Mouse (Mus musculus) brown adipose tissue, adult 24 weeks (tissue): ENCODE measurements around the gene Fxyd5. TPM values are rescaled to one million over a fixed set of nuclear protein-coding genes. Genes with fewer than 3 reads are reported as not detected.

Source experiments
- H3K27ac ChIP-seq: fragments of 200-500 bp; replicated peaks from 2 replicates; pipeline ENCODE4 v1.5.1; 2012; ENCODE audit warnings: low read depth, mild to moderate bottlenecking, low read length
- H3K4me1 ChIP-seq: fragments of 200-500 bp; 2 replicates; pipeline ENCODE4 v1.6.1; 2012; ENCODE audit warnings: low read length, mixed read lengths; ENCODE audit not compliant: control insufficient read depth, insufficient read depth, insufficient read length
- H3K4me3 ChIP-seq: fragments of 200-500 bp; 2 replicates; pipeline ENCODE4 v1.5.1; 2012; ENCODE audit warnings: low read depth, mild to moderate bottlenecking, low read length, moderate library complexity; ENCODE audit not compliant: insufficient read depth
- polyA plus RNA-seq: library from polyadenylated mRNA; stranded (reverse); fragments of >200 nt; gene quantifications from 2 replicates; pipeline ENCODE4 v1.2.4, GENCODE M21; 2012; ENCODE audit not compliant: missing spikeins, insufficient read depth, insufficient read length

Gene Fxyd5
- polyA plus RNA-seq, 1 experiment: 26.7 TPM

- Histone ChIP-seq H3K4me1 (no peaks in the 10 kb centered on the region), H3K4me3 (no peak overlapping the region), H3K27ac (no peak overlapping the region)
Measured at GRCm38 (mm10) chr7:31074713-31075069, 32.4 kb upstream of the Fxyd5 start.

GRCm38 (mm10) chr7:31074061-31074712 lies 31.9 kb upstream of the Fxyd5 start:
- no peak overlapping the region for H3K4me3 ChIP-seq
- no peak overlapping the region for H3K27ac ChIP-seq
- H3K4me1 ChIP-seq: no peaks in the 10 kb centered on the region

- no peak overlapping the region for H3K27ac ChIP-seq
- no peaks in the 10 kb centered on the region for H3K4me1 ChIP-seq
Measured at GRCm38 (mm10) chr7:31073546-31073945, 31.3 kb upstream of the Fxyd5 start.

GRCm38 (mm10) chr7:31072326-31072725 lies 30.0 kb upstream of the Fxyd5 start:
- Histone ChIP-seq H3K27ac (no peak overlapping the region), H3K4me1 (no peaks in the 10 kb centered on the region), H3K4me3 (no peak overlapping the region)

More at GRCm38 (mm10) chr7:31073546-31073945, 31.3 kb upstream of the Fxyd5 start:
- H3K4me3 ChIP-seq: no peak overlapping the region

DNA sequence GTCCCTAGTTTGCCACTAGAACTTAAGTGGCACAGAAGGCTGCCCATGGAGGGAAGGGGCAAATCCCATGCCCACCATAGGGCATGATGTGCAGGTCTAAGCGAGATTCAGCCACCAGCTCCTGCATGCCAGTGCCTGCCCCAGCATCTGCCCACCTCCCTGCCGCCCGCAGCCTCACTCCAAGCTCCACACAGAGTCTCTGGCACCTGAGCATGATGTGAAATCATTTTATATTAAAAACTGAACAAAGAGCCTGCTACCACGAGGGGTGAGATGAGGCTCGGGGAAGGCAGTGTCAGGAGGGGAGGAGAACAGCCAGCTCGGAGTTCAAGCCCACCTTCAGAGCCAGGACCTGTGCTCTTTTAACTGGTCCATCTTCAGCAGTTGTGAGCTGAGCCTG lies 28.0 kb upstream of the Fxyd5 start:
- Histone ChIP-seq H3K4me1 (no peaks in the 10 kb centered on the region), H3K4me3 (no peak overlapping the region), H3K27ac (no peak overlapping the region)

DNA sequence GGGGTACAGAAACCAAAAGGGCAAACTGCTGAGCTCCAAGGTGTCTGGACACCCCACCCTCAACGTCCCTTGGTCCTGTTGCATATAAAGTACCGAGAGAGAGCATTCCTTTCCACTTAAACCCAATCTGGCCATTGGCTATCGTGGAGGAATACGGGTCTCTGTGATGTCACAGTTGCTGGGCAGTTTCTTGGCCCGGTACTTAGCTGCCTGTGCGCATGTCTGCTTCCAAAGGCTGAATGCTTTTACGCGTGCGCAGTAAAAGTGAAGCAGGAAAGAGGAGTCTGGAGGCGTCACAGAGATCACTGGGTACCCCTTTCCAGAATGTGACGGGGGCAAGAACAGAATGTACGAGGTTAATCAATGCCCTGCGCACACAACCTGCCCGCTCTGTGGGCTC lies 27.2 kb upstream of the Fxyd5 start:
- Histone ChIP-seq H3K4me3 (no peak overlapping the region), H3K4me1 (no peaks in the 10 kb centered on the region), H3K27ac (no peak overlapping the region)

GRCm38 (mm10) chr7:31067836-31068235 lies 25.6 kb upstream of the Fxyd5 start:
- Histone ChIP-seq H3K4me1 (no peaks in the 10 kb centered on the region), H3K27ac (no peak overlapping the region), H3K4me3 (no peak overlapping the region)

GRCm38 (mm10) chr7:31063074-31063560 lies 20.8 kb upstream of the Fxyd5 start:
- no peak overlapping the region for H3K4me3 ChIP-seq

GRCm38 (mm10) chr7:31060621-31061010 lies 18.3 kb upstream of the Fxyd5 start:
- Histone ChIP-seq H3K4me3 (no peak overlapping the region), H3K27ac (no peak overlapping the region)

More at GRCm38 (mm10) chr7:31063074-31063560, 20.8 kb upstream of the Fxyd5 start:
- no peaks in the 10 kb centered on the region for H3K4me1 ChIP-seq
- no peak overlapping the region for H3K27ac ChIP-seq

DNA sequence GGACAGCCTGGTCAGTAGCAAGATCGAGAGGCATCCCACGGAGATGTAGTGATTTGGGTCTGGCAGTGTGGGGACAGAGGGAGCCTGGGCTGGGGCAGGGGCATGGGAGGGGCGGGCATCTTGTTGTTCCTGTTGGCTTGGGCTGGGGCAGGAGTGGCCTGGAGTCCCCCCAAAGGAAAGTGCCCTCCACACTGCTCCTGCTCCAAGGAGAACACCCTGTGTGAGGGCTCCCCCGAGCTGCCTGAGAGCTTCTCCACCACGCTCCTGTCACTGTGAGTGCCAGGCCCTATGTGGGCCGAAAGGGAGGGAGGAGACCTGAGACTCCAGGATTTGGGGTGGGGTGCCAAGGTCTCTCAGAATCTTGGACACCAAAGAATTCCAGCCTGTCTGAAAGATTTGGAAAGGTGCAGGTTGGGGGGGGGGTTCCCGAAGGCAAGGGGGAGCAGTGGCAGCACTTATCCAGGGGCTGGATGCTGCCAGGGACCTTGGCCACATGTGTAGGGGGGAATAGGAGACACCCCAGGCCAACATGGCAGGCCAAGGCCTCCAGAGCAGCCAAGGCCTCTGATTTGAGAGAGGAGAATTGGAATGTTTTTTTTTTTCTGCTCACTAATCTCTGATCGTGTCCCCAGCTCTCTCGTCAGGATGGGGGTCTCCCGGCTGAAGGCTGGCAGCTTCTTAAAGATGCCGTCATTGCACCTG lies 17.8 kb upstream of the Fxyd5 start:
- Histone ChIP-seq H3K4me3 (peak overlapping the region; percentile 7; the same call in 1 of the 2 replicates), H3K27ac (peak overlapping the region; percentile 13; the same call in 1 of the 2 replicates), H3K4me1 (0 out of 2 replicates have a peak, but pooled peaks cover 2% of the 10 kb centered on the region)

More at GRCm38 (mm10) chr7:31060621-31061010, 18.3 kb upstream of the Fxyd5 start:
- 0 out of 2 replicates have a peak, but pooled peaks cover 2% of the 10 kb centered on the region for H3K4me1 ChIP-seq

GRCm38 (mm10) chr7:31059108-31059507 lies 16.8 kb upstream of the Fxyd5 start, which contains the start of gene Lgi4:
Gene Lgi4 (plus strand): TSS chr7:31059342.
- Histone ChIP-seq H3K27ac (peak within 1 kb of the TSS; percentile 13; the same call in 1 of the 2 replicates), H3K4me3 (peak within 1 kb of the TSS; percentile 7; the same call in 1 of the 2 replicates), H3K4me1 (0 out of 2 replicates have a peak, but pooled peaks cover 2% of the 10 kb centered on the region)

GRCm38 (mm10) chr7:31058211-31058610 lies 15.9 kb upstream of the Fxyd5 start:
- H3K27ac ChIP-seq: no peak overlapping the region
- H3K4me1 ChIP-seq: 0 out of 2 replicates have a peak, but pooled peaks cover 2% of the 10 kb centered on the region
- no peak overlapping the region for H3K4me3 ChIP-seq

GRCm38 (mm10) chr7:31057730-31058129 lies 15.4 kb upstream of the Fxyd5 start:
- Histone ChIP-seq H3K4me1 (0 out of 2 replicates have a peak, but pooled peaks cover 2% of the 10 kb centered on the region), H3K27ac (no peak overlapping the region), H3K4me3 (no peak overlapping the region)

DNA sequence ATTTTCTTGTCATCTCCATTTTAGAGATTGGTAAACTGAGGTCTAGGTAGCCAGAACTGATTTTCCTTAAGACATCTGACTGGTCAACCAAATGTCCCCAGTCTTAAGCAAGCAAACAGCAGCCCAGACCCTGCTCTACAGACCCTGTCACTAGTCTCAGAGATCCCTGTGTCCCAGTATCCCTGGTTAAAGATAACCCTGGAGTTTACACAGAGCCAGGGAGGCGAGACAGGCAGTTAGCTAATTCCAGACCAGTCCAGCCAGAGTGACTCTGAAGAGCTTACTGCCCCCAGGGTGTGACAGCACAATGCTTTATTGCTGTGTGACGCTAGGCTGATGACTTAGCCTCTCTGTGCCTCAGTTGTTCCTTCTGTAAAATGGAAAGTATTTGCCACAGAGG lies 14.8 kb upstream of the Fxyd5 start, which contains the start of gene Fxyd1:
Gene Fxyd1, minus strand, starts transcription at position 129 of the 400 bp plus-strand sequence.
- Histone ChIP-seq H3K4me3 (no peak within 1 kb of the TSS), H3K4me1 (0 out of 2 replicates have a peak, but pooled peaks cover 2% of the 10 kb centered on the region), H3K27ac (peak within 1 kb of the TSS; percentile 91)

- no peak overlapping the region for H3K4me3 ChIP-seq
- 0 out of 2 replicates have a peak, but pooled peaks cover 2% of the 10 kb centered on the region for H3K4me1 ChIP-seq
- peak overlapping the region; percentile 71 for H3K27ac ChIP-seq
Measured at GRCm38 (mm10) chr7:31056448-31056847, 14.2 kb upstream of the Fxyd5 start.
